8 mouse cellular contexts compared by ENCODE assay signal in the genomic region with DNA sequence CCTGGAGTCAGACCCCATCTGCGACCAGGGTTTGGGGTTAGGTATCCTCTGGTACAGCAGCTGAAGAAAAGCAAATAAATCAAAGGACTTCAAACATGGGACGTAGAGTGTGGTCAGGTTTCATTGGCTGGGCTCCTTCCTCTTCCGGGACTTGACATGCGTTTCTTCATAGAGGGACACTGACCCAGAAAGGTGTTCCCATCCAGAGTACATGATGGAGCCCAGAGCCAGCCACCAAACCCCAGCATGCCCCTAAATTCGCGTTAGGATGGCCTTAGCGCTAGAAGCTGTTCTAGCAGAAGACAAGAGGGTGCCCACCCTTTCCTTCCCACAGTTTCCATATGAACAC. TPM values are rescaled to one million over a fixed set of nuclear protein-coding genes. Genes with fewer than 3 reads are reported as not detected.
DNase-seq lines count a peak whose midpoint lies in the region; ATAC-seq lines count a peak whose summit lies in the region.

No protein-coding gene starts in this region.

- no peak; the same call in 1 of the 2 replicates for ATAC-seq in kidney, embryonic 16.5 days (ENCODE audit: low FRiP score, low TSS enrichment)
- ATAC-seq in embryonic facial prominence, embryonic 11.5 days (replicated peaks; ENCODE audit: insufficient number of reproducible peaks, low FRiP score, low TSS enrichment, low read depth): peak; percentile 40; the same call in 1 of the 2 replicates
- ATAC-seq in intestine, embryonic 14.5 days (replicated peaks; ENCODE audit: low FRiP score, low TSS enrichment, low read depth): no peak; the same call in 1 of the 2 replicates
- ATAC-seq in midbrain, embryonic 16.5 days: no peak

- no peaks in the 10 kb centered on the region for H3K9me3 ChIP-seq in kidney, embryonic 16.5 days (ENCODE audit: low read length)
- no peaks in the 10 kb centered on the region for H3K9me3 ChIP-seq in embryonic facial prominence, embryonic 11.5 days (replicated peaks; ENCODE audit: control insufficient read depth, low read length)
- H3K9me3 ChIP-seq in intestine, embryonic 14.5 days (ENCODE audit: control insufficient read depth, low read length): no peaks in the 10 kb centered on the region
- H3K9me3 ChIP-seq in midbrain, embryonic 16.5 days (replicated peaks; ENCODE audit: control insufficient read depth, low read length, poor library complexity, severe bottlenecking): no peaks in the 10 kb centered on the region

- no peaks in the 10 kb centered on the region for H3K27me3 ChIP-seq in kidney, embryonic 16.5 days (ENCODE audit: insufficient read depth, low read length)
- H3K27me3 ChIP-seq in embryonic facial prominence, embryonic 11.5 days (ENCODE audit: control insufficient read depth, insufficient read depth, low read length): peaks cover 3% of the 10 kb centered on the region; the same call in 1 of the 2 replicates
- no peaks in the 10 kb centered on the region for H3K27me3 ChIP-seq in intestine, embryonic 14.5 days (replicated peaks; ENCODE audit: control insufficient read depth, insufficient read depth, low read length)
- no peaks in the 10 kb centered on the region for H3K27me3 ChIP-seq in midbrain, embryonic 16.5 days (ENCODE audit: control insufficient read depth, insufficient read depth, low read depth, low read length)

- H3K36me3 ChIP-seq in kidney, embryonic 16.5 days (ENCODE audit: insufficient read depth, low read length): no peaks in the 10 kb centered on the region
- no peaks in the 10 kb centered on the region for H3K36me3 ChIP-seq in embryonic facial prominence, embryonic 11.5 days (replicated peaks; ENCODE audit: control insufficient read depth, insufficient read depth, low read depth, low read length)
- H3K36me3 ChIP-seq in intestine, embryonic 14.5 days (ENCODE audit: control insufficient read depth, insufficient read depth, low read length): no peaks in the 10 kb centered on the region
- no peaks in the 10 kb centered on the region for H3K36me3 ChIP-seq in midbrain, embryonic 16.5 days (ENCODE audit: control insufficient read depth, insufficient read depth, low read length)

- no peak overlapping the region for H3K27ac ChIP-seq in kidney, embryonic 16.5 days (ENCODE audit: low read length)
- H3K27ac ChIP-seq in embryonic facial prominence, embryonic 11.5 days (replicated peaks; ENCODE audit: low read depth, low read length): no peak overlapping the region
- no peak overlapping the region for H3K27ac ChIP-seq in intestine, embryonic 14.5 days (ENCODE audit: low read depth)
- no peak overlapping the region for H3K27ac ChIP-seq in midbrain, embryonic 16.5 days (ENCODE audit: low read length)

- H3K4me1 ChIP-seq in kidney, embryonic 16.5 days (ENCODE audit: insufficient read depth, low read length): peaks cover 13% of the 10 kb centered on the region
- no peaks in the 10 kb centered on the region for H3K4me1 ChIP-seq in embryonic facial prominence, embryonic 11.5 days (ENCODE audit: control insufficient read depth, insufficient read depth, low read length)
- H3K4me1 ChIP-seq in intestine, embryonic 14.5 days (replicated peaks; ENCODE audit: control insufficient read depth, insufficient read depth, low read length): peaks cover 5% of the 10 kb centered on the region; the same call in 1 of the 2 replicates
- H3K4me1 ChIP-seq in midbrain, embryonic 16.5 days (ENCODE audit: control insufficient read depth, insufficient read depth, low read length): peaks cover 12% of the 10 kb centered on the region

- peak overlapping the region; percentile 81 for H3K4me3 ChIP-seq in kidney, embryonic 16.5 days (ENCODE audit: low read length)
- peak overlapping the region; percentile 68; the same call in 1 of the 2 replicates for H3K4me3 ChIP-seq in embryonic facial prominence, embryonic 11.5 days (ENCODE audit: low read depth, low read length)
- H3K4me3 ChIP-seq in intestine, embryonic 14.5 days (ENCODE audit: low read depth, low read length): peak overlapping the region; percentile 72
- peak overlapping the region; percentile 65 for H3K4me3 ChIP-seq in midbrain, embryonic 16.5 days (ENCODE audit: low read depth, low read length)

- H3K4me2 ChIP-seq in kidney, embryonic 16.5 days (replicated peaks; ENCODE audit: low read depth, low read length): peak overlapping the region; percentile 91
- peak overlapping the region; percentile 98 for H3K4me2 ChIP-seq in embryonic facial prominence, embryonic 11.5 days (ENCODE audit: low read depth, low read length)
- H3K4me2 ChIP-seq in intestine, embryonic 14.5 days (ENCODE audit: low read length): peak overlapping the region; percentile 97
- peak overlapping the region; percentile 94 for H3K4me2 ChIP-seq in midbrain, embryonic 16.5 days (ENCODE audit: low read length)

- no peak for DNase-seq in kidney, adult 11 months
- no peak for DNase-seq in embryonic facial prominence, embryonic 11.5 days (ENCODE audit: low spot score)
- DNase-seq in intestine, embryonic 14.5 days (ENCODE audit: low spot score): no peak
- no peak for DNase-seq in left cerebral cortex, adult 9 months (ENCODE audit: low spot score in 2 of 2)
- no peak for DNase-seq in ovary, adult 18-20 months (ENCODE audit: low spot score)
- DNase-seq in layer of hippocampus, adult 11-12 months (ENCODE audit: low spot score): no peak

- H3K9ac ChIP-seq in kidney, embryonic 16.5 days (replicated peaks; ENCODE audit: low read length): peak overlapping the region; percentile 44
- H3K9ac ChIP-seq in embryonic facial prominence, embryonic 11.5 days (replicated peaks; ENCODE audit: low read length): no peak overlapping the region
- H3K9ac ChIP-seq in intestine, embryonic 14.5 days (ENCODE audit: low read length): peak overlapping the region; percentile 34; the same call in 1 of the 2 replicates
- H3K9ac ChIP-seq in midbrain, embryonic 16.5 days (ENCODE audit: low read depth, low read length): peak overlapping the region; percentile 79; the same call in 1 of the 2 replicates

- WGBS in kidney, embryonic 16.5 days: 14% methylated on average over 7 of the region's 7 CpGs
- WGBS in embryonic facial prominence, embryonic 11.5 days: 28% methylated on average over 7 of the region's 7 CpGs
- 16% methylated on average over 7 of the region's 7 CpGs for WGBS in intestine, embryonic 14.5 days
- WGBS in midbrain, embryonic 16.5 days: 30% methylated on average over 7 of the region's 7 CpGs

RNA-seq across cellular contexts. Expression of a gene that starts 0.4 kb away (rescaled TPM):
- 22.6 and 25.0 TPM in 2 replicates for polyA plus RNA-seq in kidney, embryonic 16.5 days (2015; fragmentation: Nextera tagmentation; extraction: Ambion mirVana)
- 3.4 and 6.4 TPM in 2 replicates for polyA plus RNA-seq in embryonic facial prominence, embryonic 11.5 days (2014; fragmentation: Nextera tagmentation; extraction: Ambion mirVana)
- 12.9 and 19.4 TPM in 2 replicates for polyA plus RNA-seq in intestine, embryonic 14.5 days (2014; fragmentation: Nextera tagmentation; extraction: Ambion mirVana)
- 9.2 and 14.1 TPM in 2 replicates for polyA plus RNA-seq in midbrain, embryonic 16.5 days (2015; fragmentation: Nextera tagmentation; extraction: Ambion mirVana)

RNA-seq across cellular contexts. Expression of a gene that starts 11.4 kb away (rescaled TPM):
- polyA plus RNA-seq in kidney, embryonic 16.5 days (2015; fragmentation: Nextera tagmentation; extraction: Ambion mirVana): 5.6 and 9.5 TPM in 2 replicates
- 7.4 and 10.4 TPM in 2 replicates for polyA plus RNA-seq in embryonic facial prominence, embryonic 11.5 days (2014; fragmentation: Nextera tagmentation; extraction: Ambion mirVana)
- polyA plus RNA-seq in intestine, embryonic 14.5 days (2014; fragmentation: Nextera tagmentation; extraction: Ambion mirVana): 5.7 and 7.7 TPM in 2 replicates
- polyA plus RNA-seq in midbrain, embryonic 16.5 days (2015; fragmentation: Nextera tagmentation; extraction: Ambion mirVana): 21.8 and 28.5 TPM in 2 replicates

RNA-seq across cellular contexts. Expression of a gene that starts 59.3 kb away (rescaled TPM):
- polyA plus RNA-seq in kidney, embryonic 16.5 days (2015; fragmentation: Nextera tagmentation; extraction: Ambion mirVana): 217 and 219 TPM in 2 replicates
- polyA plus RNA-seq in embryonic facial prominence, embryonic 11.5 days (2014; fragmentation: Nextera tagmentation; extraction: Ambion mirVana): 145 and 160 TPM in 2 replicates
- polyA plus RNA-seq in intestine, embryonic 14.5 days (2014; fragmentation: Nextera tagmentation; extraction: Ambion mirVana): 183 and 184 TPM in 2 replicates
- polyA plus RNA-seq in midbrain, embryonic 16.5 days (2015; fragmentation: Nextera tagmentation; extraction: Ambion mirVana): 203 and 212 TPM in 2 replicates
